Mouse (Mus musculus): ENCODE measurements around the gene Supt6.

DNA sequence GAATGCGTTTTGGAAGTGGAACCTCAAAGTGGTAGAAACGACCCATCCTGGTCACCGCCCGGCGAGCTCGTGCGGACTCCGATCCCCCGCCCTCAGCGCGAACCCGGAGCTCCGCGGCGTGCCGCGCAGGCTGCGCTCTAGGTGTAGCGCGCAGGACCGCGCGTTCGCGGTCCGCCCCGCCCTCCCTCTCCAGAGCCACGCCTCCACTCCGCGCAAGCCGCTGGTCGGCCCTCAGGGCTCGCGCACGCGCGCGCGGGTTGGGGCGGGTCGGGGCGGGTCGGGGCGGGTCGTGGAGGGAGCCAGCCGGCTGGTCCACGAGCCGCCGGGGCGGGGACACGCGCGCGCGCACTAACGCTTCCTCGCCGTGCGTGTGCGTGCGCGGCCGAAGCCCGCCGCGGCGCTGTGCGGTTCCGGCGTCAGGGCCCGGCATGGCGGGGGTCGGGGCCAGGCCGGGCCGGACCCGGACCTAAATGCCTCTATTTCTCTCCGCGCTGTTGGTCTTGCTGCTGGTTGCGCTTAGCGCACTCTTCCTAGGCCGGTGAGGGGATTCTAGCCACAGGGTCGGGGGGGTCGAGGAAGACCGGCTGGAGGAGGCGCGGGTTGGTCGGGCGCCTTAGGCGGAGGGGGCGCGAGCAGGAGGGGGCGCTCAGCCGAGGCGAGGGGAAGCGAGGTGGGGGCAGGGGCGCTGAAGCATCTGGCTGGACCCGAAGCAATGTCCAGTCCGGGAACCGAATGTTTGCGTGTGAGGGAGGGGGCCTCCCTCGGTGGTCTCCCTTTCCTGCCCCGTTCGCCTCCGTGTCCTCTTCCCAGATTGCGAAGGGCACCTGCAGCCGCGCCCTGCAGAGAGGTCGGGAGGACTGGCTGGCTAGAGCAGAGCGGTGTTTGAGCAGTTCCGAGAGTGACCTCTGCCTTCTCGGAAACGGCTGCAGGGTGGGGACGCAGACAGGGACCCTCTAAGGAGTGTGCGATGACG, 15.9 kb upstream of the Supt6 start, which contains the start of gene 2610507B11Rik:
- TF ChIP-seq CTCF (IDR thresholded peaks at IDR 0.05): peak; percentile 26
- TF ChIP-seq EP300 (IDR thresholded peaks at IDR 0.05): no peak
